Mouse (Mus musculus): ENCODE data around the gene Akap8.

- TF ChIP-seq CTCF (IDR thresholded peaks at IDR 0.05; ENCODE audit: insufficient read depth, low read length) (no peak), POLR2A (IDR thresholded peaks at IDR 0.05; ENCODE audit: borderline replicate concordance, extremely low read depth, low read depth, low read length) (no peak)
Observed at GRCm38 (mm10) chr17:32257452-32257851, 63.6 kb downstream of the Akap8 start.

All from lung, adult 2 months (tissue).